Mouse (Mus musculus): ENCODE measurements around the gene Sapcd2. TPM values are rescaled to one million over a fixed set of nuclear protein-coding genes. Genes with fewer than 3 reads are reported as not detected.

The Sapcd2 gene
- 21.1 and 22.5 TPM in 2 replicates for polyA plus RNA-seq (2015; fragmentation: Nextera tagmentation; extraction: Ambion mirVana)

DNA sequence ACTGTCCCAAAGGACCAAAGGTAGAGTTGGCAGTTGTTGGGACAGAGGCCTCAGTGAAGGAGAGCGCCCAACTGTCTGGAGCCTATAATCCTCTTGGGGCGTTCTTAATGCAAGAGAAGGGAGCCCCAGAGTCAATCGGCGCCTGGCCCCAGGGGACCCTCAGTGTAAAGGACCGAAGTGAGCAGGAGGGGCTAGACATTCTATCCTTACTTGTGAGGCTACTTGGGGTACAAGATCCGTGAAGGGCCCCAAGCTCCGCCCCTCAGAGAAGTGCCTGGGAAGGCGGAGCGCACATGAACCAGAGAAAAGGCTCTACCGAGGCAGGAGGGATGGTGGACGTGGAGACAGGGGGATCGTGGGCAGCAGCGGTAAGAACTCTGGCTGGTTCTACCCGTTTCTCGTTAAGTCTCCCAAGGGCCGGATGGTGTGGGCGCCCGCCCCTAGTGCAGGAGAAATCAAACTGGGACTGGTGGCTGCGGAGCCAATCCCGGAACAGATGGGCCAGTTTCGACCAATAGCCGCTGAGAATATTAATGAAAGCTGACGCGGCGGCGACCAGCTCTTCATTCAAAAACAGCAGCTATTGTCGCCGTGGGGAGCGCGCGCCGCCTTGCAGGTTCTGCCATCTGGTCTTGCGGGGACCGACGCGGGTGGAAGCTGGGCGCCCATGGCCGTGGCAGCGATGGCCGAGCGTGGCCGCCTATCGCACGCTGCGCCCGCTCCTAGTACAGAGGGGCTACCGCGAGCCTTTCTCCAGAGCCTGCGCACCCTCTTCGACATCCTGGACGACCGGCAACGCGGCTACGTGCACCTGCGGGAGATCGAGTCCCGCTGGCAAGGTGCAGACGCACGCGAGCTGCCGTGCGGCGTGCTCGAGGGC lies at the start of gene Sapcd2:
Gene Sapcd2, plus strand, starts transcription at position 558 of the 880 bp plus-strand sequence.
- no peaks in the 10 kb centered on the region for H3K9me3 ChIP-seq (replicated peaks; ENCODE audit: control insufficient read depth, low read length)
- 1% methylated on average over 64 of the region's 65 CpGs for WGBS
- H3K4me2 ChIP-seq (ENCODE audit: low read depth, low read length) = peak within 1 kb of the TSS; percentile 89
- peak within 1 kb of the TSS; percentile 66 for H3K4me3 ChIP-seq (ENCODE audit: low read length)
- ATAC-seq (replicated peaks; ENCODE audit: extremely low read depth, insufficient read depth, low FRiP score) = peak; percentile 93
- peak within 1 kb of the TSS; percentile 72 for H3K9ac ChIP-seq (ENCODE audit: low read length)
- peak within 1 kb of the TSS; percentile 60; the same call in 1 of the 2 replicates for H3K27ac ChIP-seq (ENCODE audit: low read length)
- peaks cover 2% of the 10 kb centered on the region; the same call in 1 of the 2 replicates for H3K36me3 ChIP-seq (ENCODE audit: control insufficient read depth, insufficient read depth)
- peaks cover 2% of the 10 kb centered on the region for H3K27me3 ChIP-seq (ENCODE audit: control insufficient read depth, insufficient read depth, low read length)
- H3K4me1 ChIP-seq (ENCODE audit: control insufficient read depth, insufficient read depth, low read length) = peaks cover 16% of the 10 kb centered on the region

DNA sequence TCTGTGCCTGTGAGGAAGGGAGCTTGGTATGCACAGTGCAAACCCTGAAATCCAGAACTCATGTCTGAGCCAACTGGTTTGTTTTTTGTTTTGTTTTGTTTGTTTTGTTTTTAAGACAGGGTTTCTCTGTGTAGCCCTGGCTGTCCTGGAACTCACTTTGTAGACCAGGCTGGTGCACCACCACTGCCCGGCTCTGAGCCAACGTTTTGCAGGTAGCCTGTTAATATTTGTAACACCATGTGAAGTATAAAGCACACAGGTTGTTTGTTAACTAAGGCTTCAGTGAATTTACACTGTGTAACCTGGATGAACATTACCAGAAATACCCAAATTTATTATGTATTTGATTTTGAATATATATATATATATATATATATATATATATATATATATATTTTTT lies 46.1 kb upstream of the Sapcd2 start:
- 80% methylated on average over 2 of the region's 2 CpGs for WGBS
- Histone ChIP-seq H3K27ac (ENCODE audit: low read length) (no peak overlapping the region), H3K4me3 (ENCODE audit: low read length) (no peak overlapping the region), H3K36me3 (ENCODE audit: control insufficient read depth, insufficient read depth) (no peaks in the 10 kb centered on the region), H3K9me3 (replicated peaks; ENCODE audit: control insufficient read depth, low read length) (no peaks in the 10 kb centered on the region), H3K9ac (ENCODE audit: low read length) (no peak overlapping the region), H3K27me3 (ENCODE audit: control insufficient read depth, insufficient read depth, low read length) (no peaks in the 10 kb centered on the region; the same call in 1 of the 2 replicates), H3K4me1 (ENCODE audit: control insufficient read depth, insufficient read depth, low read length) (peaks cover under 1% of the 10 kb centered on the region; the same call in 1 of the 2 replicates), H3K4me2 (ENCODE audit: low read depth, low read length) (no peak overlapping the region)
- no peak for ATAC-seq (replicated peaks; ENCODE audit: extremely low read depth, insufficient read depth, low FRiP score)

DNA sequence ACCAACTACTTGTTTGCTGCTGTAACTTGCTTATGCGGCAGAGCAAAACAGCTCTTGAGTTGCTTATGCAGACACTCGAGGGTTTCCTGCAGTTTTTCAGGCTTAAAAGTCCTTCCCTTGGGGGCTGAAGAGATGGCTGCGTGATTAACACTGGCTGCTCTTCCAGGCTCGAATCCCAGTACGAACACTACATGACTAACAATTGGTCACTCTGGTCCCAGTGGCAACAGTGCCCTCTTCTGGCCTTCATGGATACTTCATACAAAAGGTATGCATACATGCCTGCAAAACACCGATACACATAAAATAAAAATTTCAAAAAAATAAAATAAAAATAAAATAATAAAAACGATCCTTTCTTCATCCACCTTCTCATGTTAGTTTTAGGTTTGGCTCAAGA lies 43.7 kb upstream of the Sapcd2 start:
- H3K27me3 ChIP-seq (ENCODE audit: control insufficient read depth, insufficient read depth, low read length) = no peaks in the 10 kb centered on the region; the same call in 1 of the 2 replicates
- ATAC-seq (replicated peaks; ENCODE audit: extremely low read depth, insufficient read depth, low FRiP score) = no peak
- no peaks in the 10 kb centered on the region for H3K9me3 ChIP-seq (replicated peaks; ENCODE audit: control insufficient read depth, low read length)

DNA sequence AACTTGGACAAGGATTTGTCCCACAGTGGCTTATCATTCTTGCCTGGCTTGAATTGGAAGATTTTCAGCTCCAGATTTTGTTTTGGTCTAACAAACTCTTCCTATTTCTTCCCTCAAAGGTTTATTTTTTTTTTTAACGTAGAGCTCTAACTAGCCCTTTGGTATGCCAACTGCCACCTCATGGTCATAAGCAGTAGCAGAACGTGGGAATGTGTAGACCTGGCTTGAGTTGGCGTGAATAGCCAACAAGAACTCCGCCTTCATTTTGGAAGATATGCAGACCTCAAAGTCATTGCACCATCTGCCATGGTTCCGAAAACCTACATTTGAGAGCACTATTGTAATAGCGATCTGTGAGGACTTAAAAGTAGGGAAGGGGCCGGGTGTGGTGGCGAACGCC lies 40.7 kb upstream of the Sapcd2 start:
- H3K27ac ChIP-seq (ENCODE audit: low read length) = no peak overlapping the region
- no peaks in the 10 kb centered on the region for H3K9me3 ChIP-seq (replicated peaks; ENCODE audit: control insufficient read depth, low read length)
- ATAC-seq (replicated peaks; ENCODE audit: extremely low read depth, insufficient read depth, low FRiP score) = no peak
- peak overlapping the region; percentile 97 for H3K9ac ChIP-seq (ENCODE audit: low read length)
- 53% methylated on average over 9 of the region's 9 CpGs for whole genome bisulfite sequencing
- H3K4me2 ChIP-seq (ENCODE audit: low read depth, low read length) = peak overlapping the region; percentile 71
- peak overlapping the region; percentile 96 for H3K4me3 ChIP-seq (ENCODE audit: low read length)
- H3K27me3 ChIP-seq (ENCODE audit: control insufficient read depth, insufficient read depth, low read length) = no peaks in the 10 kb centered on the region; the same call in 1 of the 2 replicates
- H3K36me3 ChIP-seq (ENCODE audit: control insufficient read depth, insufficient read depth) = peaks cover 20% of the 10 kb centered on the region
- peaks cover 15% of the 10 kb centered on the region for H3K4me1 ChIP-seq (ENCODE audit: control insufficient read depth, insufficient read depth, low read length)

More for the DNA sequence above, 43.7 kb upstream of the Sapcd2 start:
- no peak overlapping the region for H3K4me3 ChIP-seq (ENCODE audit: low read length)
- H3K4me2 ChIP-seq (ENCODE audit: low read depth, low read length) = no peak overlapping the region
- H3K36me3 ChIP-seq (ENCODE audit: control insufficient read depth, insufficient read depth) = no peaks in the 10 kb centered on the region
- WGBS = 43% methylated on average over 7 of the region's 7 CpGs
- no peak overlapping the region for H3K9ac ChIP-seq (ENCODE audit: low read length)
- H3K27ac ChIP-seq (ENCODE audit: low read length) = no peak overlapping the region
- peaks cover 12% of the 10 kb centered on the region for H3K4me1 ChIP-seq (ENCODE audit: control insufficient read depth, insufficient read depth, low read length)

DNA sequence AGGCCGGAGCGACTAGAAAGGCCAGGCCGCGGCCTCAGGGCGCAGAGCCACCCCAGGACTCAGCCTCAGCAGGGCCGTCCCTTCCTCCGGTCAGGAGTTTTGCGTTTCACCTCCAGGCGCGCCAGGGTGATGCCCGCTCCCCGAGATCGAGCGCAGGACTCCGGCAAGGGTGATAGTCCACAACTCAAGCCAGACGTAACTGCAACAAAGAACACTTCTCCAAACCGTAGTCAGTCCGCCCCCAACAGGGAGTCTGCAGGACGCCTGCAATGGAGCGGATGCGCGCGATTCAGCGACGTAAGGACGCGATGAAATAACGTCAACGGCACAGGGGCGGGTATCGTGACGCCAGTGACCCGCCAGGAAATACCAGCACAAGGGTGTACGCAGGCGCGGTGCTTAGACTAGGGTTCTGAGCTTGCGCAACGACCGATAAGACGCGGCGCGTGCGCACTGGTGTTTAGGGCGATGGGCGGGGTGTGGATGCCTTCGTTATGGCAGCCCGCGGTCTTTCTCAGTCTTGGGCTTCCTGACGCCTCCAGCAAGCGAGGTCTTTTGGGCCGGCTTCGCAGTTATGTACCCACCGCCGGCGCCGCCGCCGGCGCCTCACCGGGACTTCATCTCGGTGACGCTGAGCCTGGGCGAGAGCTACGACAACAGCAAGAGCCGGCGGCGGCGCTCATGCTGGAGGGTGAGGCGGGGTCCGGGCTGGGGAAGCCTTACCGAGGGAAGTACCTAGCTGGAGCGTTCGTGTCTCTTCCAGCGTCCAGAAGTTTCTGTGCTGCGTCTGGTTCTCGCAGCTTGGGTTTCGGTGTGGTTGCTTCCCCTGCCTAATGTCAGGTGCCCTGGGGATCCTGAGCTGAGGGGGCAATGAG lies 39.6 kb upstream of the Sapcd2 start, which contains the start of gene Man1b1:
Gene Man1b1, plus strand, starts transcription at position 53 of the 875 bp plus-strand sequence.
- Histone ChIP-seq H3K27ac (ENCODE audit: low read length) (peak within 1 kb of the TSS; percentile 91), H3K4me1 (ENCODE audit: control insufficient read depth, insufficient read depth, low read length) (peaks cover 15% of the 10 kb centered on the region), H3K27me3 (ENCODE audit: control insufficient read depth, insufficient read depth, low read length) (no peaks in the 10 kb centered on the region), H3K9ac (ENCODE audit: low read length) (peak within 1 kb of the TSS; percentile 97), H3K4me2 (ENCODE audit: low read depth, low read length) (peak within 1 kb of the TSS; percentile 98), H3K4me3 (ENCODE audit: low read length) (peak within 1 kb of the TSS; percentile 96), H3K36me3 (ENCODE audit: control insufficient read depth, insufficient read depth) (peaks cover 23% of the 10 kb centered on the region), H3K9me3 (replicated peaks; ENCODE audit: control insufficient read depth, low read length) (no peaks in the 10 kb centered on the region)
- WGBS = under 1% methylated on average over 78 of the region's 78 CpGs
- peak; percentile 99 for ATAC-seq (replicated peaks; ENCODE audit: extremely low read depth, insufficient read depth, low FRiP score)

DNA sequence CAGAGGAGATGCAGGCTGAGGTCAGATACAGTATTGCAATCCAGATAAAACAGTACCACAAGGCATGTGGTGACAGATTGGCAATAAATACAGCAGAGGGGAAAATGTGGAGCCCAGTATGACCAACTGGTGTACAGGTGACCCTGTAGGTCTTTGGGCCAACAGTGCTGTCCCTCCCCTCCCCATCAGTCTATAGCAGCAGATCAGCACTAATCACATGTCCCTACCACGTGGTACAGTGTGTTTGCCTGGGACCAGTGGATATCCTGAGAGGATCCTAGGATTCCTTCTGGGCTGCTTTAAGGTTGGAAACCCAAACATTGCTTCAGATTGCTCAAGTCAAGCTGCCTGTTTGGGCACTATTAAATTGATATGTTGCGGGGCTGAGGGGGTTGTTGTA lies 38.6 kb upstream of the Sapcd2 start:
- peak overlapping the region; percentile 96 for H3K4me3 ChIP-seq (ENCODE audit: low read length)
- no peak overlapping the region for H3K27ac ChIP-seq (ENCODE audit: low read length)
- peaks cover 34% of the 10 kb centered on the region for H3K36me3 ChIP-seq (ENCODE audit: control insufficient read depth, insufficient read depth)
- H3K4me2 ChIP-seq (ENCODE audit: low read depth, low read length) = peak overlapping the region; percentile 98
- ATAC-seq (replicated peaks; ENCODE audit: extremely low read depth, insufficient read depth, low FRiP score) = no peak
- no peaks in the 10 kb centered on the region for H3K27me3 ChIP-seq (ENCODE audit: control insufficient read depth, insufficient read depth, low read length)
- H3K4me1 ChIP-seq (ENCODE audit: control insufficient read depth, insufficient read depth, low read length) = peaks cover 15% of the 10 kb centered on the region
- H3K9ac ChIP-seq (ENCODE audit: low read length) = peak overlapping the region; percentile 97
- H3K9me3 ChIP-seq (replicated peaks; ENCODE audit: control insufficient read depth, low read length) = no peaks in the 10 kb centered on the region
- 79% methylated on average over 2 of the region's 2 CpGs for WGBS

DNA sequence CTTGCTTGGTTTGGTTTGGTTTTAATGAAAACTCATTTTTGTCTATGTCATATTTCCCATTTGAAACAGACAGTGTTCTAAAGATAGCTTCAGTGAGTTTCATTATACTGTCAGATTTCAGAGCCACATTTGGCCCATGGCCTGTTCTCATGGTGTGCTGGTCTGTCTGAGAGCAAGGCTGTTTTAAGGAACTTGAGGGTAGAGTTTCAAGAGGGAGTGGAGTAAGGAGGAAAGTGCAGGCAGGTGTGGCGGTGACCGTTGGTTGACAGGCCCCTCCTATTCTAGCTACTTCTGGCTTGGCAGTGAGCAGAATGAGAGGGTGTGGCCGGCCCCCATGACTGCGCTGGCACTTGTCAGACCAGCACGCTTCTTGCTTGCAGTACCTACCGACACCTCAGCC lies 33.8 kb upstream of the Sapcd2 start:
- Histone ChIP-seq H3K4me2 (ENCODE audit: low read depth, low read length) (no peak overlapping the region), H3K36me3 (ENCODE audit: control insufficient read depth, insufficient read depth) (peaks cover 44% of the 10 kb centered on the region), H3K9me3 (replicated peaks; ENCODE audit: control insufficient read depth, low read length) (no peaks in the 10 kb centered on the region), H3K9ac (ENCODE audit: low read length) (no peak overlapping the region), H3K4me3 (ENCODE audit: low read length) (no peak overlapping the region), H3K27ac (ENCODE audit: low read length) (no peak overlapping the region), H3K27me3 (ENCODE audit: control insufficient read depth, insufficient read depth, low read length) (no peaks in the 10 kb centered on the region), H3K4me1 (ENCODE audit: control insufficient read depth, insufficient read depth, low read length) (peaks cover 4% of the 10 kb centered on the region)
- 86% methylated on average over 6 of the region's 6 CpGs for WGBS
- no peak for ATAC-seq (replicated peaks; ENCODE audit: extremely low read depth, insufficient read depth, low FRiP score)

DNA sequence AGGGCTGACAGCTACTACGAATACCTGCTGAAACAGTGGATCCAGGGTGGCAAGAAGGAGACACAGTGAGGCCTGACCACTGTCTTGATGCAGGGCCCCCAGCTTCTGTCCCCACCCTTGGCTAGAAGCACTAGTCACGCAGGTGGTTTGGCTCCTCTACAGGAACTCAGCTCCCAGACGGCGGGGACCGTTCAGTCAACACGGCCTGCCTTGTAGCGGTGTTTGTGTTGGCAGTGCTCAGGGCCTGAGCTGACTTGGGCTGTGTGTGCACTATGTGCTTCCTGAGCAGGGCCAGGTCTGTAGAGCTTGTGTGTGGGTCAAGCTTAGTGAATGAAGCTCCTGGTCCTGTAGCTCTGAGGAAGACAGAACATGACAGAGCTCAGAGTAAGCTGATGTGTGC lies 24.0 kb upstream of the Sapcd2 start:
- Histone ChIP-seq H3K4me3 (ENCODE audit: low read length) (no peak overlapping the region), H3K9me3 (replicated peaks; ENCODE audit: control insufficient read depth, low read length) (no peaks in the 10 kb centered on the region), H3K9ac (ENCODE audit: low read length) (no peak overlapping the region), H3K4me2 (ENCODE audit: low read depth, low read length) (no peak overlapping the region), H3K4me1 (ENCODE audit: control insufficient read depth, insufficient read depth, low read length) (no peaks in the 10 kb centered on the region), H3K36me3 (ENCODE audit: control insufficient read depth, insufficient read depth) (peaks cover 58% of the 10 kb centered on the region), H3K27me3 (ENCODE audit: control insufficient read depth, insufficient read depth, low read length) (no peaks in the 10 kb centered on the region), H3K27ac (ENCODE audit: low read length) (no peak overlapping the region)
- WGBS = 90% methylated on average over 7 of the region's 7 CpGs
- no peak for ATAC-seq (replicated peaks; ENCODE audit: extremely low read depth, insufficient read depth, low FRiP score)

Measured in heart, embryonic 16.5 days (tissue).